Mouse (Mus musculus) lung, postnatal 0 days (tissue): ENCODE results near the gene Gadl1. TPM values are rescaled to one million over a fixed set of nuclear protein-coding genes. Genes with fewer than 3 reads are reported as not detected.
A peak's percentile ranks its signal among the peaks of the same experiment; 100 is the strongest.

Experiments used
- ATAC-seq: fragments of 200-750 bp; cut with Nextera tagmentation; 2 replicates; pipeline ENCODE4 v1.8.0; 2017; ENCODE audit warnings: moderate library complexity
- DNase-seq: peaks from one replicate; pipeline ENCODE4 v3.0.0-alpha.2; 2016; ENCODE audit warnings: low spot score
- H3K27ac ChIP-seq: fragments of 300-500 bp; sonication (generic); 2 replicates; pipeline ENCODE4 v1.5.1; 2014; ENCODE audit warnings: antibody characterized with exemption, mild to moderate bottlenecking, low read length, mixed read lengths
- H3K27me3 ChIP-seq: fragments of 300-500 bp; sonication (generic); replicated peaks from 2 replicates; pipeline ENCODE4 v1.6.1; 2014; ENCODE audit warnings: low read length, mixed read lengths; ENCODE audit not compliant: insufficient read depth
- H3K36me3 ChIP-seq: fragments of 300-500 bp; sonication (generic); 2 replicates; pipeline ENCODE4 v1.6.1; 2014; ENCODE audit warnings: low read length, mixed read lengths; ENCODE audit not compliant: insufficient read depth
- H3K4me1 ChIP-seq: fragments of 300-500 bp; sonication (generic); 2 replicates; pipeline ENCODE4 v1.6.1; 2014; ENCODE audit warnings: antibody characterized with exemption, low read depth, low read length, mixed read lengths; ENCODE audit not compliant: insufficient read depth
- H3K4me2 ChIP-seq: fragments of 300-500 bp; sonication (generic); replicated peaks from 2 replicates; pipeline ENCODE4 v1.6.1; 2014; ENCODE audit warnings: low read depth, mild to moderate bottlenecking, low read length, moderate library complexity, mixed read lengths
- H3K4me3 ChIP-seq: fragments of 300-500 bp; sonication (generic); 2 replicates; pipeline ENCODE4 v1.5.1; 2014; ENCODE audit warnings: low read depth, low read length
- H3K9ac ChIP-seq: fragments of 300-500 bp; sonication (generic); replicated peaks from 2 replicates; pipeline ENCODE4 v1.6.1; 2014; ENCODE audit warnings: low read depth, mild to moderate bottlenecking
- H3K9me3 ChIP-seq: fragments of 300-500 bp; sonication (generic); 2 replicates; pipeline ENCODE4 v1.6.1; 2016; ENCODE audit warnings: low read length, mixed read lengths
- CTCF ChIP-seq: IDR thresholded peaks from 2 replicates; pipeline ENCODE4 v1.5.1; 2016; ENCODE audit warnings: antibody characterized with exemption, mild to moderate bottlenecking
- EP300 ChIP-seq: IDR thresholded peaks from 2 replicates; pipeline ENCODE4 v1.6.1; 2016; ENCODE audit warnings: antibody characterized with exemption, mild to moderate bottlenecking, control low read depth
- WGBS: fragments of 180-500 bp; shearing (Covaris S2); extraction: QIAGEN DNeasy Blood & Tissue Kit; methylation state at CpG from one replicate; pipeline ENCODE4 v1.1.7; 2014; 5-methylcytosine and 5-hydroxymethylcytosine counted together
- polyA plus RNA-seq: library from polyadenylated mRNA; unstranded; fragments of >200 nt; fragmentation: Nextera tagmentation; extraction: Ambion mirVana; gene quantifications from 2 replicates; pipeline ENCODE4 v1.2.1, GENCODE M21; 2015

Gene Gadl1
- polyA plus RNA-seq, 1 experiment from 2014 or later: 0.47 TPM

GRCm38 (mm10) chr9:115976901-115977300 lies 67.6 kb downstream of the Gadl1 start:
- Histone ChIP-seq H3K9me3 (no peaks in the 10 kb centered on the region), H3K4me3 (no peak overlapping the region), H3K36me3 (no peaks in the 10 kb centered on the region), H3K4me2 (no peak overlapping the region), H3K9ac (no peak overlapping the region), H3K27ac (no peak overlapping the region), H3K4me1 (no peaks in the 10 kb centered on the region), H3K27me3 (no peaks in the 10 kb centered on the region)
- WGBS: 85% methylated on average over 6 of the region's 6 CpGs
- TF ChIP-seq EP300: no peak
- TF ChIP-seq CTCF: no peak
- DNase-seq (no peak), ATAC-seq (no peak)

DNA sequence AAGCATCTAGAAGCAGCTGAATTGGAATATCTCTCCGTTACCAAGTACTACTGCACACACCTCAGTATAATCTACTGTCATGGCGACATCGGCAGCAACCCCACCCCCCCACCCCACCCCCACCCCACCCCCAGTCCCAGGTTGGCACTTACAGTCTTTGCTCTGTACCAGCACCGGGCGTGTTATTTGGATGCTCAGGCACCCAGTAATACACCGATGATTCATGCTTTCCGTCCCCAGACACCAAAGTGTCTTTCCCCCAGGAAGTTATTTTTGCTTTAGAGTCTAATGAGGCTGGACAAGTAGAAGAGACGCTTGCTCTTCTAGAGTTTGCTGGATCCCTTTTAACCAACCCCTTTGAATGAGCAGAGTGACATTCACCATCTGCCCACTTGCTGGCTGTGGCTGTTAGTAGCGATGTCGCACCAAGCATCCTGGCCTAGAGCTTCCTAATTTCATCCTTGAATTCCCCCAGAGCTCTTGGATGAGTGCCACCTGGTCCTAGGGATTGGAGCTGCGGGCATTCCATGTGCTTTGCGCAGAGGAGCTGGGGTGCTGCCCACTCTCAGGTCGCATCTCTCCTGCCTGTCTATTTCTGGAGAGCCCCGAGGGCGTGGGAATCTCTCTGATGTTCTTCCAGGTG lies 68.5 kb downstream of the Gadl1 start:
- Histone ChIP-seq H3K4me3 (no peak overlapping the region), H3K9ac (no peak overlapping the region), H3K27me3 (no peaks in the 10 kb centered on the region), H3K9me3 (no peaks in the 10 kb centered on the region), H3K36me3 (no peaks in the 10 kb centered on the region), H3K4me1 (no peaks in the 10 kb centered on the region), H3K4me2 (no peak overlapping the region), H3K27ac (no peak overlapping the region)
- WGBS: 85% methylated on average over 15 of the region's 15 CpGs
- no peak for DNase-seq
- TF ChIP-seq CTCF (no peak), EP300 (no peak)
- no peak for ATAC-seq

- TF ChIP-seq CTCF: no peak
- Histone ChIP-seq H3K27me3 (no peaks in the 10 kb centered on the region), H3K36me3 (no peaks in the 10 kb centered on the region), H3K27ac (no peak overlapping the region), H3K4me3 (no peak overlapping the region), H3K9me3 (no peaks in the 10 kb centered on the region), H3K4me1 (no peaks in the 10 kb centered on the region), H3K4me2 (no peak overlapping the region), H3K9ac (no peak overlapping the region)
- DNase-seq (no peak), ATAC-seq (no peak)
- WGBS: 62% methylated on average over 2 of the region's 2 CpGs
These were observed 69.2 kb downstream of the Gadl1 start for GRCm38 (mm10) chr9:115978478-115978877.

DNA sequence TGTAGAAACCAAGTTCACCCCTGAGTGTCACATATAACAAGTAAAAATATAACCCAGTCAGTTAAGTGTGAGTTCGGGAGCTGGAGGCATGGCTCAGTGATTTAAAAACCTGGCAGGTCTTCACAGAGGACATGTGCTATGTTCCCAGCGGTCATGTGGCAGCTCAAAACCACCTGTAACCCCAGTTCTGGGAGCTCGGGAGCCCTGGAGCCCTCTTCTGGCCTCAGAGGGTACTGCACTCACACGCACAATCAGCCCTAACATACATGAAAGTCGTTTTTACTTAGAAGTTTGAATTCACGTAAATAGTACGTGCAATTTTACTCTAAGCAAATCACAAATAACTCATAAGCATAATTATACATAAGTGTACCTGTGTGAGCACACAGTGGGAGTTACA lies 81.4 kb downstream of the Gadl1 start:
- 90% methylated on average over 7 of the region's 7 CpGs for WGBS
- no peak overlapping the region for H3K4me2 ChIP-seq
- ATAC-seq: no peak

DNA sequence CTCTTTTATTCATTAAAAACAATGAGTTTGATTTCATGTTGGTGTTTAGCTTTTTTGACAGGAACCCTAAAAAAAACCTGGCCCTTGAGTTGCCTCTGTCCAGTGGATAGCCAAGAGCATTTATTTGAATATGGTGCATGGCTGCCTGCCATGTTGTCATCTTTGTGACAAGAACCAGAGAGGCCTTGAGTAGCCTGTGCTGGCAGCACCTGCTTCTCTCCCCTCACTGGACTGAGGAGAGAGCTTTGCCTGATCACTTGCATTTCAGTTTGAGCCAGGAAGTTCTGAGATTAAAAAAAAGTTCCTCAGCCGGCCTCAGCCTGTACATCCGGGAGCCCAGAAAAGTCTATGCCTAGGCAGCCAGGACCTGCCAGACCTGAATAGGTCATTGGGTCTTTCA lies 85.5 kb downstream of the Gadl1 start:
- ATAC-seq: peak; percentile 17; the same call in 1 of the 2 replicates
- TF ChIP-seq CTCF: no peak
- TF ChIP-seq EP300: no peak
- H3K27me3 ChIP-seq: no peaks in the 10 kb centered on the region
- H3K4me2 ChIP-seq: no peak overlapping the region
- DNase-seq: no peak
- no peak overlapping the region for H3K27ac ChIP-seq
- H3K9me3 ChIP-seq: no peaks in the 10 kb centered on the region
- 62% methylated on average over 2 of the region's 2 CpGs for WGBS
- H3K36me3 ChIP-seq: no peaks in the 10 kb centered on the region
- no peak overlapping the region for H3K9ac ChIP-seq
- no peaks in the 10 kb centered on the region for H3K4me1 ChIP-seq
- no peak overlapping the region for H3K4me3 ChIP-seq

More for the DNA sequence above, 81.4 kb downstream of the Gadl1 start:
- Histone ChIP-seq H3K9me3 (no peaks in the 10 kb centered on the region), H3K27ac (no peak overlapping the region), H3K4me3 (no peak overlapping the region), H3K36me3 (no peaks in the 10 kb centered on the region), H3K27me3 (no peaks in the 10 kb centered on the region), H3K4me1 (no peaks in the 10 kb centered on the region), H3K9ac (no peak overlapping the region)
- DNase-seq: no peak
- peak; percentile 42 for TF ChIP-seq CTCF
- TF ChIP-seq EP300: no peak

DNA sequence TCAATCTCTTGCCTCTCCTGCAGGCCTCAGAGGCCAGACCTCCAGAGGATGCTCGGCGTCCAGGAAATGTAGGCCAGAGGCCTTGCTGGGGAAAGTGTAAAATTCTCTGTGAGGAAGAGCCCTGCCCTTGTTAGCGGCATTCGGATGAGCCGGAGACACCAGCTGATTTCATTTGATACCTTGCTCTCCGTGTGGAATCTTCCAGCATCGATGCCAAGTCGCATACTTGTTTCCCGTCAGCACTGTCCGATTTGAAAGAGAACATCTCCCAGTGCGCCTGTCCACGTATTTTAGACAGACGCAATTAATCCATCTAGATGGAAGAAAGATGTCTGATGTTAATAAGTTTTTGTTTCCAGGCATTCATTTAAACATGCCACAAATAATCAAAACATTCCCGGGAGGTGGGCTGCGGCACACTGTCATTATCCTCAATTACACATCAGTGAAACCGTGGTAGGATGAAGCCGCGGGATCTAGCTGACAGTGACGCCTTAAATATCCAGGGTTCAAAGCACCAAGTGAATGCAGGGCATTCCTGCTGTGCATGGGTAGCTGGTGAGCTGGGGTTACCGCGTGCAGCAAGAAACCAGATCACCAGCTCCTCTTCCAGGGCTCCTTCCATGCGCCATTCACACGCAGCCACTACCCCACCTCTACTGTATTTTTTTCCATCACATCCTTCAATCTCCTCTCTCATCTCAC lies 86.8 kb downstream of the Gadl1 start:
- no peak overlapping the region for H3K4me2 ChIP-seq
- no peak overlapping the region for H3K9ac ChIP-seq
- ATAC-seq: no peak

More for the DNA sequence above, 86.8 kb downstream of the Gadl1 start:
- 81% methylated on average over 23 of the region's 23 CpGs for WGBS
- Histone ChIP-seq H3K9me3 (no peaks in the 10 kb centered on the region), H3K27ac (no peak overlapping the region), H3K27me3 (no peaks in the 10 kb centered on the region), H3K36me3 (no peaks in the 10 kb centered on the region), H3K4me1 (no peaks in the 10 kb centered on the region), H3K4me3 (no peak overlapping the region)
- no peak for TF ChIP-seq EP300
- no peak for TF ChIP-seq CTCF
- no peak for DNase-seq
